Mouse (Mus musculus) neutrophil, adult 59 days (primary cell): ENCODE results near the gene Med20. TPM values are rescaled to one million over a fixed set of nuclear protein-coding genes. Genes with fewer than 3 reads are reported as not detected.

Source experiments
- total RNA-seq, 2 experiments: library from RNA; stranded (reverse); gene quantifications; 1 replicate in 1 of 2; 2 replicates in 1 of 2; pipeline ENCODE4 v1.2.4; 2023

Gene Med20
- 10 to 100 TPM; 66.3 to 73.7 TPM for total RNA-seq

DNA sequence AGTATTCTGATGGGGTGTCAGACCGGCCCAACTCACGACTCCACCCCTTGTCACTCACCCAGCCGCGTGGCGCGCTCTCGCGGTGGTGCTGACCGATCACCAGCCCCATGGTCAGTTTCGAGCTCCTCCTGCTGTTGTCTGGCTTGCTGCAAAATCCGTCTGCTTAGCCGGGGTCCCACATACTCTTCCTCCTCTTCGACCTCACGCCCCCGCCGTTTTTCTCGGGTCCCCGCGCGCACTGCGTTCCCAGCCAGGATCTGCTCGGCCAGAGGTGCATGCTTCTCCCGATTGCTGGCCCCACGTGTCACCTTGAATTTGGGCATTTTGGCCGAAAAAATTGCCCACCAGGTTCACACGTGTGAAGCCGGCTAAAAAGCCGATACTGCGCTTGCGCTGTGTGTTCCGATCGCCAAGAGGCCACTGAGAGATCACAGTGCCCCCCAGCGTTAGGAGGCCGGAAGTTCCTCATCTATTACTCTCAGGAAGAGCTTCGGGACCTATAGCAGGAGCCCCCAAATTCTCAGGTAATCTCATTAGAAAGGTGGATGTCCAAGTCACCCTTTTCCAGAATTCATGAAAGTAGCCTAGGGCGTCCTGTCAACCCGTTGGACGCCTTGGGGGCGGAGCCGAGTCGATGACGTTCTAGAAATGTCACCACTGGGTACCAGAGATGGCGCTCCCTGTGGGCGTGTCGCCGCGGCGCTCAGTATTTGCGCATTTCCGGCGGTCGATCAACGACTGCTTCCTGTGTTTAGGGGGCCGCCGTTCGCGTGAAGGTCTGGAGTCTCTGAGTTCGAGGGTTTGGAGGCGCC lies at the start of gene Med20, which contains the start of the genes Bysl and Gm20517:
TSS of gene Med20 (plus strand) at position 734 of the 812 bp plus-strand sequence.
TSS of gene Bysl (minus strand) at position 644 of the 812 bp plus-strand sequence.
TSS of gene Gm20517 (plus strand) at position 741 of the 812 bp plus-strand sequence.

DNA sequence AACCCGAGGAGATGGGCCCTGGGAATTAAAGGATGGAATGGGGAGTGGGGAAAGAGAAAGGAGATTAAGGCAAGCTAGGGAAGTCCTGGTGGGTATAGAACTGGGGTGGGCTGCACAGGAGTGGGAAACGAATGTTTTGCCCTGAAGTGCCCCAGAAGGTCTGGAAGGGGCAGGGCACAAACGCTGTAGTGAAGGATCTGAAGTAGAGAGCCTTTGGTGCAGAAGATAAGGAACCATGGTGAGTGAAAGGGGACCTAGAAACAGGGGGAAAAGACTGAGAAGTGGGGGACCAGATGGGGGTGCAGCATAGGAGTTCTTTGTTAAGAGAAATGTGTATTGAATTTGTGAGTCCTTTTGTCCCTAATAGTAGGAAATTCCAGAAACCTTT lies 19.3 kb downstream of the Med20 start, which contains the start of gene Usp49:
TSS of gene Usp49 (plus strand) at position 13 of the 388 bp plus-strand sequence.

Other genes with a start within 250 kb of the Med20 start
- 10 to 100 TPM in 1 of 2 experiments, 1 to 10 TPM in 1; 9.4 to 10.3 TPM for gene Mrps10, start 242.7 kb upstream of the Med20 start, total RNA-seq
- under 1 TPM in 1 of 2 experiments, not detected in 1; 0.36 TPM for gene Guca1b, start 226.2 kb upstream of the Med20 start, total RNA-seq
- gene Guca1a, start 211.0 kb upstream of the Med20 start, total RNA-seq: 1 to 10 TPM; 4.9 to 5.7 TPM
- under 1 TPM; 0.11 to 0.29 TPM for gene AI661453, start 175.0 kb upstream of the Med20 start, total RNA-seq
- not detected for gene 1700001C19Rik, start 174.2 kb upstream of the Med20 start, total RNA-seq
- gene Taf8, start 109.3 kb upstream of the Med20 start, total RNA-seq: 10 to 100 TPM; 38.3 to 39.9 TPM
- 100 to 1,000 TPM; 452 to 530 TPM for gene Ccnd3, start 106.5 kb upstream of the Med20 start, total RNA-seq
- 10 to 100 TPM; 10.2 to 10.3 TPM for gene Bysl, start 90 bp upstream of the Med20 start, total RNA-seq
- 1 to 10 TPM; 5.5 to 6.0 TPM for gene Gm20517, start within 50 bp of the Med20 start, total RNA-seq
- 1 to 10 TPM; 5.4 to 8.4 TPM for gene Usp49, start 19.1 kb downstream of the Med20 start, total RNA-seq
- gene Tomm6, start 76.8 kb downstream of the Med20 start, total RNA-seq: 100 to 1,000 TPM; 139 to 156 TPM
- gene Frs3, start 77.4 kb downstream of the Med20 start, total RNA-seq: under 1 TPM; 0.18 to 0.89 TPM
- gene Gm21981, start 82.9 kb downstream of the Med20 start, total RNA-seq: under 1 TPM; 0.15 to 0.40 TPM
- not detected for gene Prickle4, start 83.2 kb downstream of the Med20 start, total RNA-seq
- gene Pgc, start 115.3 kb downstream of the Med20 start, total RNA-seq: not detected
- gene Tfeb, start 125.4 kb downstream of the Med20 start, total RNA-seq: 100 to 1,000 TPM in 1 of 2 experiments, 10 to 100 TPM in 1; 96.8 to 111 TPM
- gene Mdfi, start 223.1 kb downstream of the Med20 start, total RNA-seq: under 1 TPM in 1 of 2 experiments, not detected in 1; 0.82 TPM